Mouse (Mus musculus) liver, embryonic 14.5 days (tissue): Measurements from ENCODE around the gene Itih1.

Experiments
- CTCF ChIP-seq: IDR thresholded peaks from 2 replicates; pipeline ENCODE4 v1.5.1; 2016; ENCODE audit warnings: antibody characterized with exemption, low read depth, control low read depth
- EP300 ChIP-seq: IDR thresholded peaks from 2 replicates; pipeline ENCODE4 v1.6.1; 2016; ENCODE audit warnings: antibody characterized with exemption, low read depth

DNA sequence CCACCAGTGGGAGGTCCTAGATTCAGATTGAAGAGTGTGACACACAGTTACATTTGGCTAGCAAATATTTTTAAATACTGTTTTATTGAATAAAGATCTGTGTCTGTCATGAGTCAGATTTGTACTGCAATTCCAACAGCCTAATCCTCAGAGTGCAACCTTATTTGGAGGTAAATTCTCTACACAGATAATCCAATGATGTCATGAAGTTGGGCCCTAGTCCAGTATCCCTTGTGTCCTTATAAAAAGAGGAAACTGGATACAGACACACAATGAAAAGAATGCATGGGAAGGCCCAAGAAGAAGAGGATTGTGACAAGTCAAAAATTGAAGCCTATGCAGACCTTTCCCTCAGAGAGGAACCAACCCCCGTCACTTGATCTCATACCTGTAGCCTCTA is 26.6 kb downstream of the Itih1 start:
- no peak for TF ChIP-seq EP300
- no peak for TF ChIP-seq CTCF
